Mouse (Mus musculus): ENCODE results near the gene Tnfrsf12a. TPM values are rescaled to one million over a fixed set of nuclear protein-coding genes. Genes with fewer than 3 reads are reported as not detected.

Tnfrsf12a gene
- total RNA-seq, 2 experiments from 2014 or later = 138 to 142 TPM

DNA sequence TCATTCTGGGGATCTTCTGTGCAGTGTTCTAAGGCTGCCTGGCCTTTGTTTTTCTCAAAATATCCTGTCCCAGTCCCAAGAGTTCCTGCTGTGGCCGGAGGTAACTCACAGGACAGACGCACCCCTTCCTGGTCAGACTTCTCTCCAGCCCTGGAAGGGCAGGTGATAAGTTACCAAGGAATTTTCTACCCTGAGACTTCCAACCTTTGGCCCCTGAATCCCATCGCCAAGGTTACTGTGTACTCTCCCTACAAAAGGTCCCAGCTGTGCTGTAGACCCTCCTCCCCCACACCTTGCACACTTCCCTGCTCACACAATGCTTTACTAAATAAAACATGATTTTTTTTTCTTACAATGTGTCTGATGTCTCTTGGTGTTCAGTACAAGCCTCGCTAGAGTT is 4.8 kb upstream of the Tnfrsf12a start:
- intact Hi-C loops (cut with DNase I) = no loop called here
- DNase-seq = no peak

- intact Hi-C loops (cut with DNase I) = no loop called here
- DNase-seq = no peak
Measured at GRCm38 (mm10) chr17:23681086-23681485, 3.8 kb upstream of the Tnfrsf12a start.

DNA sequence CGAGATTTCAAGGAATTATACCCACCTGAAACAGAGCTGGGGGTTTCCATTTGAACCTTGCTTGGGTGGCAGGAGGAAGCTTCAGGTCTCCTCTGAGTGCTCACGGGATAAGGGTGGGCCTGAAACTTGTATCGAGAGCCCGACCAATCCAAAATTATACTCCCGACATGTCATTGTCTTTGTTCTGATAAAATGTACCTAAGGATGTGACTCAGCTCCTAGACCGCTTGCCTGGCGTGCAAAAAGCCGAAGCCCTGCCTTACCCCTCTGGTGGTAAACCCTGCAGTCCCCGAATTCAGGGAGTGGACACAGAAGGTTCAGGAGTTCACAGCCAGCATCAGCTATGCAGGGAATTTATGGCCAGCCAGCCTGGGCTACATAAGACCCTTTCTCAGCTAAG is 3.1 kb upstream of the Tnfrsf12a start:
- intact Hi-C loops (cut with DNase I) = no loop called here
- no peak for DNase-seq

DNA sequence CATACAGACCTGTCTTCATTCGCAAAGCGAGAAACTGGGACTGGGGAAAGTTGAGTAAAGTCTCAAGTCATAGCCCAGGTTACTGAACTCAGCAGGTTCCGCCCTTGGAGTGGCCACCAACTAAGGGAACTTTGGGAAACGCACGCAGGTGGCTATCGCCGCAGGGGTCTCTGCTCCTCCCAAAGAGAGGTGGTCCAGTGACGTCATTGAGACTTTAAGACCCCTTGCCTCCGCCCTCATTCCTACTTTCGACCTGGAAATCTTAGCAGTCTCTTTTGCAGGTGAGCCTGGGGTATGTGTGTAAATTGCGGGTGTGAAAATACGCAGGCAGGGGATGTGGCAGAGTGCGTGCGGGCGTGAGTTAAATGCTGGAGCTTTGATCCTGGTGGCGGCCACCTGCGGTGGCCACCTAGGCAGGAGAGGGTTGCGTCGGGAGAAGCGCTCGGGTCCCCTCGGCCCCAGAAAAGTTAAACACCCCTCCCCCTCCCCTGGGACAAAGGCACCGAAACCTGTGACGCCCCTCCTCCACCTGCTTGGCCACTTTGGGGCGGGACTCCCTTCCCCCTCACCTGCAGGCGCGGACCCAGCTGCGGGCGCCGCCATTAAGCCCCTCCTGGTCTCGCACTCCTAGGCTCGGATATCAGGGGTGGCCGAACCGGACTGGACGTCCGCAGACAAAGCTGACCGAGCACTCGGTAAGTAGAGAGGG is 2.0 kb upstream of the Tnfrsf12a start, which contains the start of gene Cldn6:
Gene Cldn6, plus strand, starts transcription at position 123 of the 709 bp plus-strand sequence.
- intact Hi-C loops (cut with DNase I) = no loop called here
- DNase-seq = no peak

GRCm38 (mm10) chr17:23676473-23677031 is 716 bp downstream of the Tnfrsf12a start:
- intact Hi-C loops (cut with DNase I) = loop anchor here (1.0 kb wide), 1 partner anchor 23 kb away; no protein-coding TSS in a partner anchor
- DNase-seq = peak; percentile 77 to 78

- intact Hi-C loops (cut with DNase I) = no loop called here
- DNase-seq = peak; percentile 69 to 71
Measured at GRCm38 (mm10) chr17:23675564-23676281, 1.5 kb downstream of the Tnfrsf12a start.

DNA sequence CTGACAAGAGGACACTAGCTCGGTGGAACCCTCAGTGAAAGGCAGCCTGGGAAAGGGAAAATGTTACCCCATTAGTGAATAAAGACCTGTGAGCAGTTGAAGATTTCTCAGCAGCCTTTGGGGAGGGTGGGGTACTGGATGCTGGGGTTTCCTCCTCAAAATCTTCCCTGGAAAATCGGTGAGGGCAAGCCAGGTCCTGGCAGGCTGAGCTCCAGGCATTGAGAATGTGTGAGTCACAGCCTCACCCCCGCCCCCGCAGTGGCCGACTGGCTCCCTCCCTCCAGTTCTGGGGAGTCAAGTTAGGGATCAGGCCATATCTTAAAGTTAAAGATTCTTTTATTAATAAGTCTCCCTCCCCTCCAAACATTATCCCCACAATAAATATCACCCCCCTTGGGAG is 2.1 kb downstream of the Tnfrsf12a start:
- peak; percentile 77 to 83 for DNase-seq
- intact Hi-C loops (cut with DNase I) = no loop called here

- peak; percentile 69 to 70 for DNase-seq
- intact Hi-C loops (cut with DNase I) = no loop called here
Measured at GRCm38 (mm10) chr17:23674271-23674952, 2.9 kb downstream of the Tnfrsf12a start.

DNA sequence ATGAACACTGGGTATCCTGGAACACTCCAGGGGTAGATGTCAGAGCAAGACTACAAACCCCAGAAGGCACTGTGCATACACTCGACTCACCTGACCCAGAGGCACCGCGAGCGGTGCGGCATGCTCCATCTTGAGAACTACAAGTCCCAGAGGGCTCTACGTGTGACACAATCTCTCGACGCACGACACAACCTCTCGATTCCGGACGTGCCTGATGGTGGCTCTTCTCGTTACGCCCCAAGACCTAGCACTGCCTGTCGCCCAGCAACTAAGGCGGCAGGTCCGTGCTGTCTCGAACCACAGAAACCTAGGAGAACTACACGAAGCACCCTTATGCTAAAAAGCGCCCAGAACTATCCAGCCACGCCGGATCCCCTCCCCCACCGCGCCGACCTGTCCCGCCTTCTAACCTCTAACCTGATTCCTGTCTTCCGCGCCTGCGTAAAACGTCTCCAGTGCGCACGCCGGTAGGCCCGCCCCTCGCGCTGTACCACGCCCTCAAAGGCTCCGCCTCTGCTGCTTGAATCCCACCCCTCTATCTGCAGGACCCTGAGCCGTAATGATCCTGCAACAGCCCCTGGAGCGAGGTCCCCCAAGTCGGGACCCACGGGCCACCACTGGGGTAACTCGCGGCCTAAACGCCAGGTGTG is 3.7 kb downstream of the Tnfrsf12a start, which contains the start of the genes Hcfc1r1 and Thoc6:
Gene Hcfc1r1, plus strand, starts transcription at position 173 of the 650 bp plus-strand sequence.
Gene Thoc6, minus strand, starts transcription at position 459 of the 650 bp plus-strand sequence.
- peak; percentile 94 to 95 for DNase-seq
- intact Hi-C loops (cut with DNase I) = no loop called here

DNA sequence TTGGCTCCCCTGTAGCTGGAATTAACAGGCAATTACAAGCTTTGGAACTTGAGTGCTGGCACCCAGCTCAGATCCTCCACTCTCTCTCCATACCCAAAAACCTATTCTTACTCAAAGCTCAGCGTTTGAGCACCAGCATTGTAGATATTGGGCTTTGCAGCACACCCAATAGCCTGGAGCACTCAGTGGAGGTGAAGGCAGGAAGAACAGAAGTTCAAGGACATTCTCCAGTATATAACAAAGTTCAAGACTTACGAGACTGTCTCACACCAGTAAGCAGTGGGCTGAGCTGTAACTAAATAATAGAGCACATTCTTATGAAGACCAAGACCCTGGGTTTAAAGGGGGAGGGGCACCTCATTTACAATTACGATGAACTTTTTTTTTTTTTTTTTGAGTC is 4.5 kb downstream of the Tnfrsf12a start:
- no peak for DNase-seq
- intact Hi-C loops (cut with DNase I) = no loop called here

GRCm38 (mm10) chr17:23671519-23671918 is 5.7 kb downstream of the Tnfrsf12a start:
- no peak for DNase-seq
- intact Hi-C loops (cut with DNase I) = no loop called here

DNA sequence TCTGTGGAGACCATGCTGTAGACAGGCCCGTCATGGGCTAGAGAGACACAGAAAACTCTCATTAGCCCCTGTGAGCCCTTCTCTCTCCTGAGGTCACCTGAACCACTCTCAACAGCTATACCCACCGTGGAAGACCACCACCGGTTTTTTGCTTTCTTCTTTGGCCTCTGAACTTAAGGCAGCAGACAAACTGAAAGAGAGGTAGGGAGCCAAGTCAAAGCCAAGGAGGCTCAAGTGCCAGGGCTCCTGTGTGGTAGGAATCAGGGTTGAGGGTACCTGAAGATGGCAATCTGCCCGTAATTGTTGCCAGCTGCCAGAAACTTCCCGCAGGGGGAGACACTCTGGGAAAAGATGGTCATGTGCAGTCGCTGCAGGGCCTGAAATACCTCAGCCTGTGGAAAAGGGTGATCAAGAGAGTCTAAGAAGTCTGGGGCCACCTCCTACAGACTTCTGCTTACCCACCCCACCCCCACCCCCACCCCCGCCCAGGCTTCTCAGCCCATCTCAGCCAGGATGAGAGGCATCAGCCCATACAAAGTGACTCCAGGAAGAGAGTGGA is 6.7 kb downstream of the Tnfrsf12a start:
- intact Hi-C loops (cut with DNase I) = no loop called here
- no peak for DNase-seq

GRCm38 (mm10) chr17:23665511-23665910 is 11.8 kb downstream of the Tnfrsf12a start:
- DNase-seq = no peak
- intact Hi-C loops (cut with DNase I) = no loop called here

GRCm38 (mm10) chr17:23664556-23665021 is 12.7 kb downstream of the Tnfrsf12a start:
- intact Hi-C loops (cut with DNase I) = loop anchor here (5.0 kb wide), 1 partner anchor 43 kb away; no protein-coding TSS in a partner anchor
- peak in 1 of 2 experiments; percentile 48 for DNase-seq

DNA sequence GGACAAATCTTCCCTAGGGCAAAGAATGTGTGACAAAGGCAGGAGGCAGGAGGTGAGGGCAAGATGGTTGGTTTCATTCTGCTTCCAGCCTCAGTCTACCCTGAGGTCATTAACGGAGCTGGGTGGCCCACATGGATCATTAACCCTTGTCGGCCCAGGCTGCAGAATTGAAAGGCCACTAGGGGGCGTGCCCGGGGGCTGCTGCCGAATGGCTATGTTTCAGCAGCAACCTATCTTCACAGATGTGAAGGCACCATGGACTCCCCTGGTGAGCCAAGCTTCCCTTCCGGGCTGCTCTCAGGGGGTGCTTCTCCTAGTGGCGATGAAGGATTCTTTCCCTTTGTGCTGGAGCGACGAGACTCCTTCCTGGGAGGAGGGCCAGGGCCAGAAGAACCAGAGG is 15.7 kb downstream of the Tnfrsf12a start:
- intact Hi-C loops (cut with DNase I) = loop anchor here (5.0 kb wide), 1 partner anchor 46 kb away; no protein-coding TSS in a partner anchor
- peak in 1 of 2 experiments; percentile 33 for DNase-seq

DNA sequence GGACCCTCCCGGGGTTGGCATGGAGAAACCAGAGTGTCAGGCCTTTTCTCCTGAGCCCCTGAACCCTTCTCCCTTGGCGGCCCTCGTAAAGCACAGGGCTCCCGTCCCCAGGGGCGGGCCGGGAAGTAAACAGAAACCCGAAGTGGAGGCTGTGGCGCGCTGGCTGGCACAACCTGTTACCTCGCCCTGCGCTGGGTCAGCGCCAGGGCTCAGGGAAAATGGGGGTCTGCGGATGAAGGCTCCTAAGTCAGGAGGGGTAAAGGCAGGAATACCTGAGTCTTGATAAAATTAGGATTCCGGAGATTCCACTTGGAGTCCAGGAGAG is 16.4 kb downstream of the Tnfrsf12a start:
- DNase-seq = no peak
- intact Hi-C loops (cut with DNase I) = loop anchor here (5.0 kb wide), 1 partner anchor 46 kb away; no protein-coding TSS in a partner anchor

- intact Hi-C loops (cut with DNase I) = loop anchor here (5.0 kb wide), 1 partner anchor 47 kb away; no protein-coding TSS in a partner anchor
- peak in 1 of 2 experiments; percentile 38 for DNase-seq
Measured at GRCm38 (mm10) chr17:23660117-23660875, 17.0 kb downstream of the Tnfrsf12a start, which contains the start of gene Bicdl2. Gene Bicdl2 (plus strand): TSS chr17:23660506.

GRCm38 (mm10) chr17:23658450-23658849 is 18.8 kb downstream of the Tnfrsf12a start:
- no peak for DNase-seq
- intact Hi-C loops (cut with DNase I) = no loop called here

DNA sequence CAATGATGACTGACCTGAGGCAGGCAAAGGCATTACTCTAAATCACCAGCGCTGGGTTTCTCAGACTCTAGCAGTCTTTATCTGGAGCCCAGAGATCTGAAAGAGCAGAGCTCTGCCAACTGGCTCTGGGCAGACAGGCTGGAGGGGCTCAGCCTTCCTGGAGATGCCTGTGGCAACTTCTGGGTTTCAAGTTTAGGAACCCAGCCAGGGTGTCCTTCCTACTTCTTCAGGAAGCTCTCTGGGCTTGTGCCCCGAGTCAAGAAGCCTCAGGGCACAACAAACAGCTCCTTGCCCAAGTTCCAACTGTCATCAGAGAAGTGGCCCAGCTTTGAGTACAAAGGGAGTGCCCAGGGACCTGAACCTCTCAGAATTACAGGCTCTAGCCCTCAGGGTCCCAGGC is 22.9 kb downstream of the Tnfrsf12a start:
- no peak for DNase-seq
- intact Hi-C loops (cut with DNase I) = no loop called here
